Mouse (Mus musculus) ES-Bruce4 (cell line): ENCODE data around the gene Col9a2.
"Not testable (repeated sequence)": the region's sequence is repeated elsewhere in the genome, so short reads cannot be mapped to it uniquely, and the experiment has no call there.

Experiments used
- CTCF ChIP-seq: IDR thresholded peaks from one replicate; pipeline ENCODE4 v1.8.1; 2011; ENCODE audit warnings: low read depth, low read length
- POLR2A ChIP-seq: IDR thresholded peaks from one replicate; pipeline ENCODE4 v1.8.1; 2011; ENCODE audit warnings: low read length; ENCODE audit not compliant: insufficient read depth

DNA sequence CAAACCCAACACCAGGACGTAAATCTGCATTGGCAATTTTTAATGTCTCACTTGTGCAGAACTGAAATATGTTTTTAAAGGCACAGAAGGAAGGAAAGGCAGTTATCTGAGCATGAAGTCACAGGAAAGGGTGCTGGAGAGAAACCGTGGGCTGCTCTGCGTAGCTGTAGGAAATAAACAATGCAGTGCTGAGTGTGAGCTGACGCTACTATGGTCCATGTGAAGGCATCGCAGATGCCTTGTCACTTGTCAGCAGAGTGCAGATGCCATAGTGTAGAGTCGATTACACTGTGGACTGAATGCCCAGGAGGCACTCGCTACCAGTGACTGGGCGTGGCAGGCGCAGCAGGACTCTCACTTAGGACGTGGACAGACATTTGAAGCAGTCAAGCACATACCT, 20.0 kb downstream of the Col9a2 start:
- TF ChIP-seq CTCF, POLR2A: not testable (repeated sequence)
